Mouse (Mus musculus): ENCODE measurements around the gene Acsl4.

GRCm38 (mm10) chrX:142315270-142315669 lies 75.1 kb downstream of the Acsl4 start:
- TF ChIP-seq CTCF (IDR thresholded peaks at IDR 0.05; ENCODE audit: low read depth) (no peak), EP300 (IDR thresholded peaks at IDR 0.05; ENCODE audit: low read depth) (no peak)
